In the genomic region with DNA sequence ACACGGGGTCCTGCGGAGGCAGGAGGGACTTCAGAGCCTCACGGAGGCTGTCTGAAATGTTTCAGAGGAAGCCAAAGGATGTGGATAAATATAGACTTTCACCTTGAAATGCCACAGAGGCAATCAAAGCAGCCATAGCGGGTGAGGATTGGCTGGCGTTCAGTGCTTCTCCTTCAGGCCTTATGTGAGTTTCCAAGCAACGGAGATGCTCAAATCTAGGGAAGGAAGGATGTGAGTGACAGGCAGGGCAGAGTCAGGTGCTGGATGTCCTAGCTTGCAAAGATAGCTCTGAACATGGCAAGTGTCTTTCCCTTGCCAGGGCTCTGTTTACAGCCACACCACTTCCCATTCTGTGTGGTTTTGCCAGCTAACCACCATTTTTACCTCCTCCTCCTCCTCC, we compare ENCODE assay signal across 14 mouse cellular contexts. TPM values are rescaled to one million over a fixed set of nuclear protein-coding genes. Genes with fewer than 3 reads are reported as not detected.
DNase-seq lines count a peak whose midpoint lies in the region; TF ChIP-seq lines count a peak whose summit lies in the region.
"Had no signal": no experiment of that assay in that cellular context is flagged by ENCODE, and none has a peak within 500 bp of the region (broad histone marks: within the 10 kb centered on the region; RNA-seq: fewer than 3 reads in every experiment).

No protein-coding gene starts in this region.

- H3K4me3 ChIP-seq in layer of hippocampus, adult 2 months = no peak overlapping the region
- H3K4me3 ChIP-seq: intestine, embryonic 15.5 days; limb, embryonic 15.5 days; neural tube, embryonic 15.5 days had no signal

- peak overlapping the region; percentile 70 for H3K27ac ChIP-seq in layer of hippocampus, adult 2 months
- H3K27ac ChIP-seq: intestine, embryonic 15.5 days; limb, embryonic 15.5 days; neural tube, embryonic 15.5 days had no signal

- intact Hi-C loops in left cerebral cortex, postnatal 14 days (cut with DNase I) = loop anchor here (2.0 kb wide), 1 partner anchor 85 kb away; no protein-coding TSS in a partner anchor

- no peak for TF ChIP-seq POLR2A in brain, embryonic 14.5 days (IDR thresholded peaks at IDR 0.05; ENCODE audit: borderline replicate concordance, extremely low read depth, insufficient read depth, insufficient read length, poor library complexity, severe bottlenecking)

- TF ChIP-seq CTCF in layer of hippocampus, adult 2 months (conservative IDR thresholded peaks at IDR 0.05) = no peak
- TF ChIP-seq CTCF in brain, embryonic 14.5 days (IDR thresholded peaks at IDR 0.05; ENCODE audit: borderline replicate concordance, extremely low read depth, insufficient read depth, insufficient read length) = no peak

- peak; percentile 14 for DNase-seq in adrenal gland, adult 2 months
- no peak for DNase-seq in adrenal gland, postnatal 4 days (ENCODE audit: low spot score in 2 of 2)
- DNase-seq in layer of hippocampus, adult 2 months (ENCODE audit: low spot score in 2 of 2) = peak in 1 of 2 experiments; percentile 23
- DNase-seq in layer of hippocampus, postnatal 25 days (ENCODE audit: extremely low spot score in 1 of 2, low spot score in 1 of 2) = no peak
- DNase-seq in brain, embryonic 14.5 days (ENCODE audit: low read depth) = peak; percentile 72
- peak; percentile 48 to 74 for DNase-seq in left cerebral cortex, postnatal 14 days (ENCODE audit: low spot score in 2 of 2)
- DNase-seq in spleen, postnatal 14 days (ENCODE audit: low spot score in 2 of 2) = no peak
- DNase-seq in urinary bladder, postnatal 36 days (ENCODE audit: low spot score in 2 of 2) = no peak
- DNase-seq: gastrocnemius, postnatal 25 days; kidney, postnatal 14 days; thymus, adult 18-20 months had no signal

RNA-seq across cellular contexts. Expression of a gene that starts 26.2 kb away (rescaled TPM):
- under 1 TPM; 0.55 to 0.93 TPM for total RNA-seq in adrenal gland, adult 2 months (2021)
- not detected in 2 replicates for polyA plus RNA-seq in adrenal gland, adult 2 months (2012; rRNA removed)
- total RNA-seq in adrenal gland, postnatal 4 days (2021) = 1 to 10 TPM; 1.5 TPM
- total RNA-seq in layer of hippocampus, adult 2 months (2021) = under 1 TPM; 0.72 to 0.86 TPM
- not detected for total RNA-seq in layer of hippocampus, postnatal 25 days (2021)
- 0.26 TPM in 1 of 2 replicates, not detected in the other for polyA plus RNA-seq in brain, embryonic 14.5 days (2012; rRNA removed)
- total RNA-seq in left cerebral cortex, postnatal 14 days (2021) = not detected

Comparison
In these comparisons a context has a peak if more than half of its experiments do, and no peak if none do; other contexts are left out.
1. DNase-seq: peak in adrenal gland, adult 2 months (single experiment), brain, embryonic 14.5 days (single experiment) and left cerebral cortex, postnatal 14 days (2 of 2); none in adrenal gland, postnatal 4 days (0 of 2), layer of hippocampus, postnatal 25 days (0 of 2), spleen, postnatal 14 days (0 of 2) and urinary bladder, postnatal 36 days (0 of 2).